Mouse (Mus musculus) lung, adult 2 months (tissue): ENCODE measurements around the gene Mgarp. TPM values are rescaled to one million over a fixed set of nuclear protein-coding genes. Genes with fewer than 3 reads are reported as not detected.
"Not testable (repeated sequence)": the region's sequence is repeated elsewhere in the genome, so short reads cannot be mapped to it uniquely, and the experiment has no call there.

Experiments used
- DNase-seq: peaks from one replicate; pipeline ENCODE4 v3.0.0; 2022
- H3K4me1 ChIP-seq: fragments of 200-500 bp; 2 replicates; pipeline ENCODE4 v1.6.1; 2011; ENCODE audit warnings: low read length; ENCODE audit not compliant: control insufficient read depth, insufficient read depth
- H3K4me3 ChIP-seq: fragments of 200-500 bp; replicated peaks from 2 replicates; pipeline ENCODE3; 2011; ENCODE audit warnings: low read depth, mild to moderate bottlenecking, control low read depth, low read length; ENCODE audit errors: extremely low read depth
- CTCF ChIP-seq: fragments of 200-500 bp; IDR thresholded peaks from 2 replicates; pipeline ENCODE4 v1.5.1; 2011; ENCODE audit warnings: mild to moderate bottlenecking, low read length, control low read depth; ENCODE audit not compliant: insufficient read depth
- POLR2A ChIP-seq: fragments of 200-500 bp; IDR thresholded peaks from 2 replicates; pipeline ENCODE4 v1.6.1; 2011; ENCODE audit warnings: low read depth, mild to moderate bottlenecking, control low read depth, low read length, borderline replicate concordance; ENCODE audit errors: extremely low read depth
- WGBS: fragments of 180-500 bp; shearing (Covaris S2); methylation state at CpG from one replicate; pipeline ENCODE4 v1.1.7; 2018; 5-methylcytosine and 5-hydroxymethylcytosine counted together
- polyA plus RNA-seq: library from polyadenylated mRNA; depleted of rRNA; stranded (reverse); fragments of >200 nt; gene quantifications from 2 replicates; pipeline ENCODE4 v1.2.3, GENCODE M21; 2012

Gene Mgarp
- polyA plus RNA-seq, 1 experiment, result not detected

GRCm38 (mm10) chr3:51358181-51358580, 38.4 kb downstream of the Mgarp start:
- H3K4me1 ChIP-seq, result peaks cover 6% of the 10 kb centered on the region; the same call in 1 of the 2 replicates
- DNase-seq, result peak; percentile 62
- TF ChIP-seq POLR2A (no peak), CTCF (no peak)
- 6% methylated on average over 15 of the region's 15 CpGs for WGBS
- peak overlapping the region; percentile 69 for H3K4me3 ChIP-seq

- WGBS, result 49% methylated on average over 14 of the region's 14 CpGs
- no peak overlapping the region for H3K4me3 ChIP-seq
- peaks cover 6% of the 10 kb centered on the region; the same call in 1 of the 2 replicates for H3K4me1 ChIP-seq
- TF ChIP-seq CTCF, result no peak
- no peak for TF ChIP-seq POLR2A
- no peak for DNase-seq
These were observed 38.9 kb downstream of the Mgarp start for GRCm38 (mm10) chr3:51357624-51358023.

- 46% methylated on average over 5 of the region's 5 CpGs for WGBS
- H3K4me3 ChIP-seq, result no peak overlapping the region
- TF ChIP-seq POLR2A (no peak), CTCF (no peak)
- DNase-seq, result no peak
- peaks cover 6% of the 10 kb centered on the region; the same call in 1 of the 2 replicates for H3K4me1 ChIP-seq
These were observed 39.5 kb downstream of the Mgarp start for GRCm38 (mm10) chr3:51357078-51357477.

- not testable (repeated sequence) for H3K4me1 ChIP-seq, DNase-seq, H3K4me3 ChIP-seq
- WGBS, result 88% methylated on average over 6 of the region's 6 CpGs
These were observed 41.6 kb downstream of the Mgarp start for GRCm38 (mm10) chr3:51354956-51355355.

- DNase-seq, result no peak
- 69% methylated on average over 3 of the region's 3 CpGs for WGBS
- Histone ChIP-seq H3K4me3 (no peak overlapping the region), H3K4me1 (peaks cover 6% of the 10 kb centered on the region; the same call in 1 of the 2 replicates)
- TF ChIP-seq POLR2A (no peak), CTCF (no peak)
These were observed 42.5 kb downstream of the Mgarp start for GRCm38 (mm10) chr3:51354034-51354427.

- Histone ChIP-seq H3K4me1 (peaks cover 6% of the 10 kb centered on the region; the same call in 1 of the 2 replicates), H3K4me3 (no peak overlapping the region)
- TF ChIP-seq CTCF, result peak; percentile 78
- TF ChIP-seq POLR2A, result no peak
- peak; percentile 61 for DNase-seq
- WGBS, result 78% methylated on average over 4 of the region's 4 CpGs
These were observed 43.1 kb downstream of the Mgarp start for GRCm38 (mm10) chr3:51353325-51354033.

GRCm38 (mm10) chr3:51350806-51351205, 45.7 kb downstream of the Mgarp start:
- H3K4me3 ChIP-seq, result no peak overlapping the region
- H3K4me1 ChIP-seq, result 0 out of 2 replicates have a peak, but pooled peaks cover 2% of the 10 kb centered on the region
- WGBS, result 45% methylated on average over 3 of the region's 3 CpGs
- TF ChIP-seq CTCF, result no peak
- TF ChIP-seq POLR2A, result no peak
- DNase-seq, result no peak

GRCm38 (mm10) chr3:51348646-51349238, 47.8 kb downstream of the Mgarp start:
- H3K4me3 ChIP-seq, result no peak overlapping the region
- no peak for DNase-seq
- no peak for TF ChIP-seq CTCF
- TF ChIP-seq POLR2A, result no peak
- WGBS, result 61% methylated on average over 3 of the region's 3 CpGs
- H3K4me1 ChIP-seq, result 0 out of 2 replicates have a peak, but pooled peaks cover 2% of the 10 kb centered on the region

- WGBS, result 96% methylated on average over 2 of the region's 2 CpGs
- not testable (repeated sequence) for DNase-seq, H3K4me3 ChIP-seq, H3K4me1 ChIP-seq
These were observed 51.5 kb downstream of the Mgarp start for GRCm38 (mm10) chr3:51345017-51345416.

- WGBS, result 90% methylated on average over 6 of the region's 6 CpGs
These were observed 52.4 kb downstream of the Mgarp start for GRCm38 (mm10) chr3:51344182-51344581.

GRCm38 (mm10) chr3:51343260-51343659, 53.3 kb downstream of the Mgarp start:
- no peak for TF ChIP-seq POLR2A
- TF ChIP-seq CTCF, result no peak
- Histone ChIP-seq H3K4me1 (peaks cover 4% of the 10 kb centered on the region), H3K4me3 (no peak overlapping the region)
- no peak for DNase-seq
- 74% methylated on average over 4 of the region's 4 CpGs for WGBS

More at GRCm38 (mm10) chr3:51344182-51344581, 52.4 kb downstream of the Mgarp start:
- not testable (repeated sequence) for H3K4me3 ChIP-seq, DNase-seq, H3K4me1 ChIP-seq
